Mouse (Mus musculus) limb, embryonic 15.5 days (tissue): ENCODE results near the gene Lhpp. TPM values are rescaled to one million over a fixed set of nuclear protein-coding genes. Genes with fewer than 3 reads are reported as not detected.

Experiments used
- ATAC-seq: fragments of 200-750 bp; cut with Nextera tagmentation; 2 replicates; pipeline ENCODE4 v1.8.0; 2017; ENCODE audit warnings: low read depth, moderate TSS enrichment; ENCODE audit not compliant: insufficient number of reproducible peaks, low FRiP score, low TSS enrichment
- H3K27ac ChIP-seq: fragments of 300-500 bp; sonication (generic); 2 replicates; pipeline ENCODE4 v1.5.1; 2015; ENCODE audit warnings: moderate library complexity, mild to moderate bottlenecking, inconsistent platforms
- H3K27me3 ChIP-seq: fragments of 300-500 bp; sonication (generic); 2 replicates; pipeline ENCODE4 v1.6.1; 2015; ENCODE audit warnings: inconsistent platforms
- H3K36me3 ChIP-seq: fragments of 300-500 bp; sonication (generic); 2 replicates; pipeline ENCODE4 v1.6.1; 2015; ENCODE audit warnings: inconsistent platforms
- H3K4me1 ChIP-seq: fragments of 300-500 bp; sonication (generic); 2 replicates; pipeline ENCODE4 v1.6.1; 2015; ENCODE audit warnings: inconsistent platforms
- H3K4me2 ChIP-seq: fragments of 300-500 bp; sonication (generic); 2 replicates; pipeline ENCODE4 v1.6.1; 2015; ENCODE audit warnings: mild to moderate bottlenecking, inconsistent platforms
- H3K4me3 ChIP-seq: fragments of 300-500 bp; sonication (generic); 2 replicates; pipeline ENCODE4 v1.5.1; 2015; ENCODE audit warnings: mild to moderate bottlenecking, inconsistent platforms
- H3K9ac ChIP-seq: fragments of 300-500 bp; sonication (generic); 2 replicates; pipeline ENCODE4 v1.6.1; 2015; ENCODE audit warnings: inconsistent platforms
- H3K9me3 ChIP-seq: fragments of 300-500 bp; sonication (generic); 2 replicates; pipeline ENCODE4 v1.6.1; 2016; ENCODE audit warnings: inconsistent platforms
- WGBS: fragments of 180-500 bp; shearing (Covaris S2); methylation state at CpG from one replicate; pipeline ENCODE4 v1.1.7; 2015; 5-methylcytosine and 5-hydroxymethylcytosine counted together
- polyA plus RNA-seq: library from polyadenylated mRNA; unstranded; fragments of >200 nt; fragmentation: Nextera tagmentation; extraction: Ambion mirVana; gene quantifications from 2 replicates; pipeline ENCODE4 v1.2.1, GENCODE M21; 2015

Gene Lhpp
- polyA plus RNA-seq, 1 experiment from 2014 or later, result 16.8 TPM

GRCm38 (mm10) chr7:132580511-132580910, 29.9 kb upstream of the Lhpp start:
- Histone ChIP-seq H3K4me1 (peaks cover 5% of the 10 kb centered on the region), H3K4me3 (no peak overlapping the region), H3K27ac (no peak overlapping the region), H3K9me3 (no peaks in the 10 kb centered on the region), H3K36me3 (no peaks in the 10 kb centered on the region), H3K4me2 (no peak overlapping the region), H3K27me3 (0 out of 2 replicates have a peak, but pooled peaks cover 3% of the 10 kb centered on the region), H3K9ac (no peak overlapping the region)
- WGBS, result 77% methylated on average over 6 of the region's 6 CpGs
- ATAC-seq, result no peak

DNA sequence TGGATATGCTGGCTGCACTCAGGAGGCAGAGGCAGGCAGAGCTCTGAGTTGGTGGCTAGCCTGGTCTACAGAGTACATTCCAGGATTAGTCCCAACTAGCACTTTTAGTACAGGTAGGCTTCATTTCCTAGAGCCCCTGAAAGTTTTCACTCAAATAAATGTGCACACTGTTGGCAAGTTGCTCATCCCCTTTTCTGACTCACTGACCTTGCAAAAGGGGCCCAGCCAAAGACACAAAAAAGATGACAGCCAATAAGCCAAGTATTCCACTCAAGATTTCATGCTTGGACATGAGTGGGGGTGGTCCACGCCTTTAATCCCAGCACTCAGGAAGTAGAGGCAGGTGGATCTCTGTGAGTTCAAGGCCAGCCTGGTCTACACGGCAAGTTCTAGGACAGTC, 29.0 kb upstream of the Lhpp start:
- 94% methylated on average over 2 of the region's 2 CpGs for WGBS
- Histone ChIP-seq H3K9ac (no peak overlapping the region), H3K4me2 (no peak overlapping the region), H3K27ac (no peak overlapping the region), H3K27me3 (0 out of 2 replicates have a peak, but pooled peaks cover 3% of the 10 kb centered on the region), H3K4me1 (peaks cover 3% of the 10 kb centered on the region), H3K36me3 (no peaks in the 10 kb centered on the region), H3K4me3 (no peak overlapping the region), H3K9me3 (no peaks in the 10 kb centered on the region)
- no peak for ATAC-seq

DNA sequence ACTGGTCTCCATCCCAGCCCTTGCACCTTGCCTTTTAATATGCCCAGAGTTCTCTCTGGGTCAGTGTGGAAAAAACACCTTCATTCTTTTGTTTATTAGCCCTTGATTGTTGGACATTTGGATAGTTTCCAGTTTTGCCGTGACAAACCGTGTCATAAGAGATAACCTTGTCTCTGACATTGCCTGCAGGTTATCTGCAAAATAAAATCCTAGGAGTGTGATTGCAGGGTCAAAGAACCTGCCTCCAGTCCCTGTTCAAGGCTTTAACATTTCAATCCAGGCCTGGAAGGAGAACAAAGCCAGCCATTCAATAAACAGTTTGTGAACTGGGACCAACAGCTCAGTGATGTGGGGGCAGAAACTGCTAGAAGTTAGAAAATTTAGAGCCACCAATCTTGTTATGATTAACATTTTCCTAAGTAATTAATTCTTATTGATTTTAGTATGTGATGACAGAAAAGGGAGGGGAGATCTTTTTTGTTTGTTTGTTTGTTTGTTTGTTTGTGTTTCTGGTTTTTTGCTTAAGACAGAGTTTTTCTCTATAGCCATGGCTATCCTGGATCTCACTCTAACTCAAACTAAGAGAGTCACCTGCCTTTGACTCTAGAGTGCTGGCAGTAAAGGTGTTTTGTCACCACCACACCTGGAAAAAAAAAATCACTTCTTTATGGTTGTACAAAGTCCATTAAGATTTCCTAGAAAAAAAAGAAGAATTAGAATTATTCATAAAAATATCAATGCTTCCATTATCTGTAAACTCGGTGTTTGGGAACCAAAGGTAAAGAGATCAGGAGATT, 24.5 kb upstream of the Lhpp start:
- no peak overlapping the region for H3K9ac ChIP-seq
- H3K9me3 ChIP-seq, result no peaks in the 10 kb centered on the region
- WGBS, result 57% methylated on average over 3 of the region's 3 CpGs
- H3K4me3 ChIP-seq, result no peak overlapping the region
- no peaks in the 10 kb centered on the region for H3K36me3 ChIP-seq
- no peak overlapping the region for H3K4me2 ChIP-seq
- H3K27me3 ChIP-seq, result 0 out of 2 replicates have a peak, but pooled peaks cover 1% of the 10 kb centered on the region
- H3K27ac ChIP-seq, result no peak overlapping the region
- H3K4me1 ChIP-seq, result no peaks in the 10 kb centered on the region
- ATAC-seq, result no peak

- WGBS, result 66% methylated on average over 5 of the region's 5 CpGs
- Histone ChIP-seq H3K27me3 (no peaks in the 10 kb centered on the region), H3K4me2 (no peak overlapping the region), H3K4me3 (no peak overlapping the region), H3K36me3 (no peaks in the 10 kb centered on the region), H3K9me3 (no peaks in the 10 kb centered on the region), H3K27ac (no peak overlapping the region), H3K9ac (no peak overlapping the region), H3K4me1 (no peaks in the 10 kb centered on the region)
- ATAC-seq, result no peak
These were observed 23.3 kb upstream of the Lhpp start for GRCm38 (mm10) chr7:132587167-132587566.

DNA sequence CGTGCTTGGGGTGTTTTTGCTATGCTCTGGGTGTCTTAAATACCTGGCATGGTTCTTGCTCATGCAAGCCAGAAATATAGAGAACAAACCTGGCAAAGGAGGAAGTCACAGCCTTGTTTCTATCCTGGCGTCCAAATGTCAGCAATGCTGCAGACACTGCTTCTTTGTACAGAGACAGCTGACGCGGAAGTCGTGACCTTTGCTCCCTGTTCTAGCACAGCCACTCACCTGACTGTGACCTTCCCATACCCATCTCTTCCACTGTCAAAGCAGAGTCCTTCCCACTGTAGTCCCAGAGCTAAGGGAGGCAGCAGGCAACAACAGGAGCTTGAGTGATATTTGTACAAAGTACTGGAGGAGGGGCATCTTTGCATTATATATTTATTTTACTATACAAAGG, 20.8 kb upstream of the Lhpp start:
- 61% methylated on average over 5 of the region's 5 CpGs for WGBS
- H3K36me3 ChIP-seq, result no peaks in the 10 kb centered on the region
- H3K4me3 ChIP-seq, result no peak overlapping the region
- H3K9ac ChIP-seq, result no peak overlapping the region
- no peaks in the 10 kb centered on the region for H3K4me1 ChIP-seq
- H3K27ac ChIP-seq, result no peak overlapping the region
- no peaks in the 10 kb centered on the region; the same call in 1 of the 2 replicates for H3K27me3 ChIP-seq
- no peaks in the 10 kb centered on the region for H3K9me3 ChIP-seq
- H3K4me2 ChIP-seq, result no peak overlapping the region
- ATAC-seq, result no peak

DNA sequence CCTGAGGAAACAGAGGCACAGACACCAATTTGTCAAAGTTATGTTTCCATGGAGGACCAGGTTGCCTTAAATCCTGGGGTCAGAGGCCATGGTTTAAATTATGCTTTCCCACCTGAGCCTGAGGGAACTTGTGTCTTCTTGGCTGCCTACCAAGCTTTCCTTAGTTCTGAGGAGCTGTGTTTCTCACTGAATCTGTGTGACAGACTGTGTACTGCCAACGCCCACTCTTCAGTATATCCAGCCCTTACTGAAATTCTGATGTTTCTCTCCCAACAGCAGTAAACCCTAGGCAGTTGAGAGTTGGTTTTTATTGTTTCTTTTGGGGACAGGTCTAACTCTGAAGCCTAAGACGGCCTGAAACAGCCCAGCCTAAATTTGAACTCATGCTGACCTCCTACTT, 16.7 kb upstream of the Lhpp start:
- H3K27ac ChIP-seq, result no peak overlapping the region
- no peak for ATAC-seq
- H3K9ac ChIP-seq, result no peak overlapping the region
- 54% methylated on average over 2 of the region's 2 CpGs for WGBS
- no peaks in the 10 kb centered on the region for H3K36me3 ChIP-seq
- H3K4me2 ChIP-seq, result no peak overlapping the region
- peaks cover 38% of the 10 kb centered on the region for H3K27me3 ChIP-seq
- no peak overlapping the region for H3K4me3 ChIP-seq
- H3K4me1 ChIP-seq, result peaks cover 19% of the 10 kb centered on the region
- H3K9me3 ChIP-seq, result no peaks in the 10 kb centered on the region

DNA sequence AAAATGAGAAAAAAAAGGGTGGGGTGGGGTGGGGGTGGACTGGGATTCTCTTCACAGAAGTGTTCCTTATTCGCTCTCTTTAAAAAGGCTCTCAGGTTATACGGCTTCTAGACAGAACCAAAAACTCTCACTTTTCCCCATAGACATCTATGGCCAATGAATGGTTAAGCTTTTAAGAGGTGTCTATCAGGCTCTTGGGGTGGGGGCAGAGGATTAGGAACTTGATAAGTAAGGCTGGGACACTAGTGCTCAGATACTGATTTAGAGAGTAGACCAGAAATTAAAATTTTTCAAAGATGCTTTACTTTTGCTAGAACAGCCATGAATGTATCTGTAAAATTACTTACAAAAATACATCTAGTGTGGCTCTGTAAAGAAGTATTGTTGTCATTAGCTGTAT, 16.1 kb upstream of the Lhpp start:
- whole genome bisulfite sequencing, result 77% methylated on average over 2 of the region's 2 CpGs
- H3K4me1 ChIP-seq, result peaks cover 25% of the 10 kb centered on the region
- H3K27ac ChIP-seq, result no peak overlapping the region
- no peak overlapping the region for H3K4me3 ChIP-seq
- ATAC-seq, result no peak
- H3K9me3 ChIP-seq, result no peaks in the 10 kb centered on the region
- peaks cover 44% of the 10 kb centered on the region for H3K27me3 ChIP-seq
- H3K4me2 ChIP-seq, result no peak overlapping the region
- H3K36me3 ChIP-seq, result no peaks in the 10 kb centered on the region
- H3K9ac ChIP-seq, result no peak overlapping the region

DNA sequence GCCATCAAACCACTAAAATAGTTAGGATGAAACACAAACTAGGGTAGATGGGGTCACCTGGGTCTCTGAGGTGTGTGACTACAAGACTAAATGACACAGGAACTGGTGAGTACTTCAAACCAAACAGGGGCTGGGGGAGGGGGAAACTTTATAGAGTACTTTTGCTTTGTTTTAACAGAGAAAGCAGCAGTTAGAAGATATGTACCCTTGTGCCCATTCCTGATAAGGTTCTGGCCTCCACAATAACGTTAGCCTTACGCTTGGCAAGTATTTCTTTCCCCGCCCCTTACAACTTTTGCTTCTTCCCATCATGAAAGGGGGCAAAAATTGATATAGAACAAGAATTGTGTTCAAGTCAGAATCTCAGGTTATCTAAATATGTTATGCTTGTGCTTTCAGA, 14.7 kb upstream of the Lhpp start:
- peaks cover 58% of the 10 kb centered on the region for H3K27me3 ChIP-seq
- peaks cover 33% of the 10 kb centered on the region for H3K4me1 ChIP-seq
- no peaks in the 10 kb centered on the region for H3K9me3 ChIP-seq
- 85% methylated on average over 3 of the region's 3 CpGs for WGBS
- H3K9ac ChIP-seq, result no peak overlapping the region
- no peak for ATAC-seq
- no peak overlapping the region for H3K27ac ChIP-seq
- no peak overlapping the region for H3K4me2 ChIP-seq
- no peaks in the 10 kb centered on the region for H3K36me3 ChIP-seq
- H3K4me3 ChIP-seq, result no peak overlapping the region

- H3K4me1 ChIP-seq, result peaks cover 33% of the 10 kb centered on the region
- H3K27me3 ChIP-seq, result peaks cover 67% of the 10 kb centered on the region
- peak overlapping the region; percentile 48 for H3K4me3 ChIP-seq
- peak overlapping the region; percentile 90 for H3K4me2 ChIP-seq
- 13% methylated on average over 26 of the region's 26 CpGs for WGBS
- H3K27ac ChIP-seq, result no peak overlapping the region
- H3K9me3 ChIP-seq, result no peaks in the 10 kb centered on the region
- H3K9ac ChIP-seq, result 0 out of 2 replicates have a peak overlapping the region, but pooled peaks have one; percentile 10
- no peak for ATAC-seq
- no peaks in the 10 kb centered on the region for H3K36me3 ChIP-seq
These were observed 13.7 kb upstream of the Lhpp start for GRCm38 (mm10) chr7:132596557-132597250.

GRCm38 (mm10) chr7:132597251-132598041, 13.0 kb upstream of the Lhpp start:
- no peaks in the 10 kb centered on the region for H3K9me3 ChIP-seq
- H3K4me1 ChIP-seq, result peaks cover 33% of the 10 kb centered on the region
- peaks cover 74% of the 10 kb centered on the region for H3K27me3 ChIP-seq
- WGBS, result under 1% methylated on average over 58 of the region's 60 CpGs
- no peak for ATAC-seq
- 0 out of 2 replicates have a peak overlapping the region, but pooled peaks have one; percentile 10 for H3K9ac ChIP-seq
- H3K4me3 ChIP-seq, result peak overlapping the region; percentile 48
- H3K36me3 ChIP-seq, result no peaks in the 10 kb centered on the region
- H3K27ac ChIP-seq, result no peak overlapping the region
- H3K4me2 ChIP-seq, result peak overlapping the region; percentile 90

DNA sequence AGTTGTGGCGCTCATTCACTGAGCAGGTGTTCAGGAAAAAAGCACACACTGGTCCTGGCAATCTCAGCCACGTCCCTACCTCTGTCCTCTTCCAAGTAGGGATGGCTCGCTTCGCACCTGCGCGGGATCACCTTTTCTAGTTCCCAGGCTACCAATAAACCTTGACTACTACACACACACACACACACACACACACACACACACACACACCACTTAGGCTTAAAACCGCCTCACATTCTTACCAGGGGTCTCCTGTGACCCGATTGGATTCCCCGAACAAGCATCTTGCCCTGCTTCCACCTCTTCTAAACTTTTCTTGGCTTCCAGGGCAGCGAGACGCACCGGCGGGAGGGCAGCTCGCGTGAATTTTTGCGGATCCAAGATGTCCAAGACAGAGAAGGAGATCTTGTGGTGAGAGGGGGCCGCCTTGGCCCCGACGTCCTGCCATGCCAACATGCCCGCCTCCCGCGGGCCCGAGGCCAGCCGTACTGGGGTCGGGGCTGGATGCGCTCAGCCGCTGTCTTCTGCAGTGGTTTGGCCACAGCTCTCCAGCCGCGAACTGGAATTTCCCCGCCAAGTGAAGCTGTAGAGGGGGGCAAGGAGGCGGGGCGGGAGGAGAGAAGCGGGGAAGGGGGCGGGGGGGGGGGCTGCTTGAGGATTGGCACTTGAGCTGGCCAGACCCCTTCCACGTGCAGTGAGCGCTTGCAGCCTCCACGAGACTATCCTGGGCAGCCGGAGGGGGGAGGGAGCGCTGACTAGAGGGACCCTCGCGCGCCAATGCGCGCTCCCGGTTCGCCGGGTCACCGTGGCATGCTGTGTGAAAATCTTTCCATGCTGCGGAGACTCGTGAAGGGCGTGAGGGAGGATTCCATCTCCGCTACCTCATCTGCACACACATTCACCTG, 11.1 kb upstream of the Lhpp start, which contains the start of gene Nkx1-2:
TSS of gene Nkx1-2 (minus strand) at position 567 of the 905 bp plus-strand sequence.
- Histone ChIP-seq H3K9me3 (no peaks in the 10 kb centered on the region), H3K4me2 (peak within 1 kb of the TSS; percentile 82), H3K4me1 (peaks cover 33% of the 10 kb centered on the region), H3K4me3 (peak within 1 kb of the TSS; percentile 40), H3K36me3 (no peaks in the 10 kb centered on the region), H3K9ac (no peak within 1 kb of the TSS), H3K27me3 (peaks cover 90% of the 10 kb centered on the region), H3K27ac (no peak within 1 kb of the TSS)
- WGBS, result under 1% methylated on average over 47 of the region's 52 CpGs
- no peak for ATAC-seq
